Mouse (Mus musculus) heart, adult 2 months (tissue): ENCODE measurements around the gene Zdhhc14. TPM values are rescaled to one million over a fixed set of nuclear protein-coding genes. Genes with fewer than 3 reads are reported as not detected.

Experiments used
- DNase-seq, 2 experiments: peaks; one replicate each; pipeline ENCODE4 v3.0.0; 2021
- H3K27ac ChIP-seq: fragments of 200-600 bp; 2 replicates; pipeline ENCODE4 v1.8.1; 2022
- H3K27me3 ChIP-seq: fragments of 200-500 bp; 2 replicates; pipeline ENCODE4 v1.6.1; 2012; ENCODE audit warnings: mild to moderate bottlenecking, low read length, inconsistent platforms, mixed read lengths; ENCODE audit not compliant: control insufficient read depth, insufficient read depth
- H3K36me3 ChIP-seq: fragments of 200-500 bp; 2 replicates; pipeline ENCODE4 v1.6.1; 2012; ENCODE audit warnings: low read length, inconsistent platforms; ENCODE audit not compliant: control insufficient read depth, insufficient read depth
- H3K4me1 ChIP-seq: fragments of 200-500 bp; 2 replicates; pipeline ENCODE4 v1.6.1; 2011; ENCODE audit warnings: low read length; ENCODE audit not compliant: control insufficient read depth, insufficient read depth
- H3K4me3 ChIP-seq: fragments of 200-600 bp; 2 replicates; pipeline ENCODE4 v1.8.1; 2022
- H3K79me2 ChIP-seq: fragments of 200-500 bp; replicated peaks from 2 replicates; pipeline ENCODE4 v1.6.1; 2012; ENCODE audit warnings: mild to moderate bottlenecking, inconsistent platforms, low read length, moderate library complexity, mixed read lengths; ENCODE audit not compliant: control insufficient read depth, insufficient read depth
- H3K9ac ChIP-seq: fragments of 200-500 bp; 2 replicates; pipeline ENCODE4 v1.6.1; 2012; ENCODE audit warnings: low read depth, mild to moderate bottlenecking, control low read depth, inconsistent platforms, low read length, mixed read lengths
- CTCF ChIP-seq: fragments of 200-600 bp; IDR thresholded peaks from 2 replicates; pipeline ENCODE4 v1.8.1; 2022; ENCODE audit warnings: antibody characterized with exemption, mild to moderate bottlenecking, moderate library complexity
- EP300 ChIP-seq: fragments of 200-500 bp; IDR thresholded peaks from 2 replicates; pipeline ENCODE4 v1.6.1; 2011; ENCODE audit warnings: low read depth, low read length, control low read depth; ENCODE audit not compliant: insufficient read depth
- POLR2A ChIP-seq: fragments of 200-500 bp; IDR thresholded peaks from 2 replicates; pipeline ENCODE4 v1.6.1; 2011; ENCODE audit warnings: mild to moderate bottlenecking, low read depth, low read length, control low read depth; ENCODE audit not compliant: insufficient read depth
- WGBS: fragments of 180-500 bp; shearing (Covaris S2); methylation state at CpG from one replicate; pipeline ENCODE4 v1.1.7; 2018; 5-methylcytosine and 5-hydroxymethylcytosine counted together
- intact Hi-C: fragments of 180-260 bp; cut with DNase I; formaldehyde crosslinking; loops from one replicate; pipeline ENCODE4 v1.15.1; 2025
- polyA plus RNA-seq: library from polyadenylated mRNA; depleted of rRNA; stranded (reverse); fragments of >200 nt; gene quantifications from 2 replicates; pipeline ENCODE4 v1.2.3, GENCODE M21; 2012
- total RNA-seq, 2 experiments: library from RNA; stranded (reverse); gene quantifications; 2 replicates each; pipeline ENCODE4 v1.2.3; 2021

The Zdhhc14 gene
- total and polyA plus RNA-seq, 3 experiments = 1.5 to 5.4 (median 4.4) TPM

DNA sequence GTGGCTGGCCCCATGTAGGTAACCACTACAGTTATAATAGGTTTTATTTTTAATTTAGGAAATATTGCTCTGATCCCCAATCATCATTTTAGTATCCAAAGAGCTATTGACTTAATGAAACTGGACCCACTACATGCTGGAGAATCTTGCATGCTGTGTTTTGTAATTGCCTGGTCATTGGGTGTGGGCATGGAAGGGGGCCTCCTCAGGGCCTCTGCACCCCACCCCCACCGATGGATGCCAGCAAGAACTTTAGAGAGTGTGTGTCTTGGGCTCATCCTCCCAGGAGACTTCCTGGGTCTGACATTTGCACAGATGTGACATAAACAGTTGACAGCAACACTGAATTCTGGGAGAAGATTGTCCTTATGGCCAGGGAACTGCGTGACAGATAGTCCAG, 49.8 kb downstream of the Zdhhc14 start:
- Histone ChIP-seq H3K4me1 (no peaks in the 10 kb centered on the region), H3K4me3 (no peak overlapping the region), H3K27me3 (no peaks in the 10 kb centered on the region), H3K36me3 (no peaks in the 10 kb centered on the region; the same call in 1 of the 2 replicates), H3K79me2 (no peaks in the 10 kb centered on the region), H3K9ac (no peak overlapping the region), H3K27ac (no peak overlapping the region)
- 72% methylated on average over 2 of the region's 2 CpGs for WGBS
- intact Hi-C loops = no loop called here
- TF ChIP-seq EP300 (no peak), POLR2A (no peak), CTCF (no peak)
- DNase-seq = no peak

- Histone ChIP-seq H3K4me1 (no peaks in the 10 kb centered on the region), H3K27ac (no peak overlapping the region), H3K79me2 (no peaks in the 10 kb centered on the region), H3K9ac (no peak overlapping the region), H3K36me3 (no peaks in the 10 kb centered on the region; the same call in 1 of the 2 replicates), H3K4me3 (no peak overlapping the region), H3K27me3 (no peaks in the 10 kb centered on the region)
- TF ChIP-seq CTCF (no peak), EP300 (no peak), POLR2A (no peak)
- intact Hi-C loops = no loop called here
- 38% methylated on average over 5 of the region's 5 CpGs for WGBS
- no peak for DNase-seq
These were observed 51.7 kb downstream of the Zdhhc14 start for GRCm38 (mm10) chr17:5544065-5544464.

GRCm38 (mm10) chr17:5545065-5545464, 52.7 kb downstream of the Zdhhc14 start:
- intact Hi-C loops = no loop called here

GRCm38 (mm10) chr17:5548546-5548945, 56.2 kb downstream of the Zdhhc14 start:
- H3K79me2 ChIP-seq = no peaks in the 10 kb centered on the region
- TF ChIP-seq POLR2A = no peak
- no peaks in the 10 kb centered on the region for H3K27me3 ChIP-seq
- no peak overlapping the region for H3K27ac ChIP-seq
- intact Hi-C loops = no loop called here
- DNase-seq = no peak
- H3K9ac ChIP-seq = no peak overlapping the region
- H3K4me3 ChIP-seq = no peak overlapping the region
- WGBS = 92% methylated on average over 2 of the region's 2 CpGs
- H3K36me3 ChIP-seq = no peaks in the 10 kb centered on the region; the same call in 1 of the 2 replicates
- no peaks in the 10 kb centered on the region for H3K4me1 ChIP-seq

More at GRCm38 (mm10) chr17:5545065-5545464, 52.7 kb downstream of the Zdhhc14 start:
- H3K4me1 ChIP-seq = no peaks in the 10 kb centered on the region
- no peak for DNase-seq
- no peaks in the 10 kb centered on the region for H3K27me3 ChIP-seq
- no peaks in the 10 kb centered on the region; the same call in 1 of the 2 replicates for H3K36me3 ChIP-seq
- 92% methylated on average over 2 of the region's 2 CpGs for WGBS
- H3K4me3 ChIP-seq = no peak overlapping the region
- no peak overlapping the region for H3K27ac ChIP-seq
- no peaks in the 10 kb centered on the region for H3K79me2 ChIP-seq
- H3K9ac ChIP-seq = no peak overlapping the region
- no peak for TF ChIP-seq CTCF
- TF ChIP-seq EP300 = no peak
- no peak for TF ChIP-seq POLR2A

GRCm38 (mm10) chr17:5549460-5549859, 57.1 kb downstream of the Zdhhc14 start:
- TF ChIP-seq EP300 (no peak), POLR2A (no peak), CTCF (no peak)
- intact Hi-C loops = no loop called here
- H3K36me3 ChIP-seq = no peaks in the 10 kb centered on the region

GRCm38 (mm10) chr17:5550444-5550843, 58.1 kb downstream of the Zdhhc14 start:
- TF ChIP-seq CTCF (no peak), EP300 (no peak), POLR2A (no peak)
- no peak overlapping the region for H3K9ac ChIP-seq
- intact Hi-C loops = no loop called here
- no peaks in the 10 kb centered on the region for H3K79me2 ChIP-seq
- 62% methylated on average over 10 of the region's 10 CpGs for WGBS
- no peak for DNase-seq
- H3K27ac ChIP-seq = no peak overlapping the region
- no peaks in the 10 kb centered on the region for H3K4me1 ChIP-seq
- no peak overlapping the region for H3K4me3 ChIP-seq
- H3K36me3 ChIP-seq = no peaks in the 10 kb centered on the region
- H3K27me3 ChIP-seq = no peaks in the 10 kb centered on the region

More at GRCm38 (mm10) chr17:5549460-5549859, 57.1 kb downstream of the Zdhhc14 start:
- 94% methylated on average over 6 of the region's 6 CpGs for WGBS
- no peaks in the 10 kb centered on the region for H3K79me2 ChIP-seq
- H3K9ac ChIP-seq = no peak overlapping the region
- no peak for DNase-seq
- no peak overlapping the region for H3K27ac ChIP-seq
- H3K4me1 ChIP-seq = no peaks in the 10 kb centered on the region
- H3K4me3 ChIP-seq = no peak overlapping the region
- H3K27me3 ChIP-seq = no peaks in the 10 kb centered on the region
